Mouse (Mus musculus) stomach, postnatal 0 days (tissue): Measurements from ENCODE around the gene Il25.

Source experiments
- CTCF ChIP-seq: IDR thresholded peaks from 2 replicates; pipeline ENCODE4 v1.5.1; 2016; ENCODE audit warnings: antibody characterized with exemption, low read depth, mild to moderate bottlenecking, moderate library complexity
- EP300 ChIP-seq: optimal IDR thresholded peaks from 2 replicates; pipeline ENCODE3; 2016; ENCODE audit warnings: antibody characterized with exemption

DNA sequence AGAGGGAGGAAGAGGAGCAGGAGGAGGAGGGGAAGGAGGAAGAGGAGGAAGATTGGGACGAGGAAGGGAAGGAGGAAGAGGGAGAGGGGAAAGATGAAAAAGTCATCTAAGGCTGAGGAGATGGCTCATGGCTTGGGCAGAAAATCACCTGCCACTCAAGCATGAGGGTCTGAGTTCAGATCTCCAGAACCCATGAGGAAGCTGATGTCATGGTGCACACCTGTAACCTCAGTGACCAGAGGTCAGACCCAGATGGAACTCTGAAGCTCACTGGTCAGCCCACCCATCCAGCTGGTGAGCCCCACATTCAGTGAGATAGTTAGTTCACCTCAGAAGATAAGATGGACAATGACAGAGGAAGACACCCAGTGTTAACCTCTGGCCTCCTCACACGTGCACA, 12.4 kb downstream of the Il25 start:
- no peak for TF ChIP-seq CTCF
- TF ChIP-seq EP300, result no peak
